7 mouse cellular contexts compared by ENCODE assay signal in genomic region chr14:99943156-99943555, GRCm38 (mm10).
DNase-seq lines count a peak whose midpoint lies in the region; ATAC-seq and TF ChIP-seq lines count a peak whose summit lies in the region.

No protein-coding gene starts in this region.

- H3K4me2 ChIP-seq in CH12.LX (ENCODE audit: insufficient read depth, low read depth, poor library complexity, severe bottlenecking): peak overlapping the region; percentile 17
- H3K4me2 ChIP-seq in embryonic facial prominence, embryonic 14.5 days (ENCODE audit: low read depth, low read length): 0 out of 2 replicates have a peak overlapping the region, but pooled peaks have one; percentile 2

- H3K36me3 ChIP-seq in CH12.LX (replicated peaks in 1 of 2; ENCODE audit: control insufficient read depth in 1 of 2, insufficient read depth in 1 of 2, low read length in 1 of 2): no peaks in the 10 kb centered on the region
- peaks cover 17% of the 10 kb centered on the region; the same call in 1 of the 2 replicates for H3K36me3 ChIP-seq in embryonic facial prominence, embryonic 14.5 days (ENCODE audit: control insufficient read depth, insufficient read depth, low read length)

- no peaks in the 10 kb centered on the region for H3K79me2 ChIP-seq in CH12.LX (replicated peaks; ENCODE audit: control insufficient read depth, extremely low read depth, insufficient read depth, poor library complexity, severe bottlenecking)

- peaks cover 18 to 28% of the 10 kb centered on the region in 2 experiments for H3K4me1 ChIP-seq in CH12.LX (ENCODE audit: control insufficient read depth in 1 of 2, insufficient read depth in 2 of 2)
- H3K4me1 ChIP-seq in embryonic facial prominence, embryonic 14.5 days (ENCODE audit: control insufficient read depth, insufficient read depth, low read length): peaks cover 19% of the 10 kb centered on the region

- no peaks in the 10 kb centered on the region for H3K27me3 ChIP-seq in CH12.LX (replicated peaks)
- no peaks in the 10 kb centered on the region for H3K27me3 ChIP-seq in embryonic facial prominence, embryonic 14.5 days (replicated peaks; ENCODE audit: control insufficient read depth, insufficient read depth, low read length)

- ATAC-seq in embryonic facial prominence, embryonic 14.5 days (ENCODE audit: low read depth): peak; percentile 95

- no peak overlapping the region for H3K4me3 ChIP-seq in CH12.LX (replicated peaks in 1 of 3; ENCODE audit: low read depth in 2 of 3, low read length in 2 of 3, poor library complexity in 1 of 3)
- H3K4me3 ChIP-seq in embryonic facial prominence, embryonic 14.5 days (ENCODE audit: low read depth, low read length): no peak overlapping the region

- TF ChIP-seq RAD21 in CH12.LX (IDR thresholded peaks at IDR 0.05; ENCODE audit: low read depth, low read length): no peak

- no peaks in the 10 kb centered on the region for H3K9me3 ChIP-seq in CH12.LX (replicated peaks; ENCODE audit: low read length)
- H3K9me3 ChIP-seq in embryonic facial prominence, embryonic 14.5 days (ENCODE audit: control insufficient read depth, low read length): no peaks in the 10 kb centered on the region

- in situ Hi-C loops in CH12.LX (cut with MboI; ENCODE audit: low pct_ligation_motif_present, low pct_unique_long_range_greater_than_20kb, low sequenced_read_pairs): loop anchor here (25.0 kb wide), 2 partner anchors 144 to 819 kb away; no protein-coding TSS in a partner anchor

- TF ChIP-seq EP300 in CH12.LX (IDR thresholded peaks at IDR 0.05; ENCODE audit: low read length): no peak

- dilution Hi-C loops in CH12.LX (cut with MboI; ENCODE audit: extremely low pct_ligation_motif_present, extremely low pct_unique_long_range_greater_than_20kb, low sequenced_read_pairs): no loop called here

- no peak for TF ChIP-seq POLR2A in CH12.LX (IDR thresholded peaks at IDR 0.05; ENCODE audit: low read depth, low read length)

- peak overlapping the region; percentile 73 for H3K27ac ChIP-seq in CH12.LX (ENCODE audit: insufficient read depth, low read depth)
- H3K27ac ChIP-seq in embryonic facial prominence, embryonic 14.5 days (replicated peaks; ENCODE audit: low read depth, low read length): peak overlapping the region; percentile 22; the same call in 1 of the 2 replicates

- 0 out of 2 replicates have a peak overlapping the region, but pooled peaks have one; percentile 12 for H3K9ac ChIP-seq in CH12.LX (ENCODE audit: insufficient read depth, low read depth)
- no peak overlapping the region for H3K9ac ChIP-seq in embryonic facial prominence, embryonic 14.5 days (ENCODE audit: low read depth, low read length)

- WGBS in embryonic facial prominence, embryonic 14.5 days: 7% methylated on average over 8 of the region's 8 CpGs

- TF ChIP-seq CTCF in CH12.LX (conservative IDR thresholded peaks at IDR 0.05 in 1 of 2, IDR thresholded peaks at IDR 0.05 in 1 of 2; ENCODE audit: low read depth in 2 of 2, low read length in 2 of 2): no peak

- DNase-seq in CH12.LX (ENCODE audit: extremely low read depth): peak; percentile 27
- peak; percentile 30 for DNase-seq in adrenal gland, postnatal 25 days
- peak; percentile 94 for DNase-seq in embryonic facial prominence, embryonic 14.5 days (ENCODE audit: low spot score)
- DNase-seq in heart, postnatal 4 days: peak; percentile 79
- DNase-seq in kidney, postnatal 4 days: peak; percentile 86 to 90
- peak; percentile 63 for DNase-seq in lung, postnatal 4 days
- peak; percentile 13 to 22 for DNase-seq in spleen, adult 18-20 months

TF ChIP-seq in CH12.LX, 34 proteins besides CTCF, POLR2A, EP300 and RAD21:
- no peak for TF ChIP-seq NELFE (IDR thresholded peaks at IDR 0.05; ENCODE audit: low read depth, low read length)
- TF ChIP-seq TCF12 (IDR thresholded peaks at IDR 0.05; ENCODE audit: low read depth, low read length): peak; percentile 59
- peak; percentile 58 for TF ChIP-seq ELF1 (IDR thresholded peaks at IDR 0.05; ENCODE audit: low read depth, low read length)
- TF ChIP-seq ZKSCAN1 (IDR thresholded peaks at IDR 0.05; ENCODE audit: borderline replicate concordance, low read depth, low read length): no peak
- TF ChIP-seq ETS1 (conservative IDR thresholded peaks at IDR 0.05; ENCODE audit: low read depth, low read length): peak; percentile 72
- peak; percentile 57; the same call in 1 of the 2 replicates for TF ChIP-seq BHLHE40 (IDR thresholded peaks at IDR 0.05; ENCODE audit: low read depth, low read length)
- TF ChIP-seq SMC3 (IDR thresholded peaks at IDR 0.05; ENCODE audit: low read depth, low read length): no peak
- no peak for TF ChIP-seq MYC (IDR thresholded peaks at IDR 0.05; ENCODE audit: low read depth, low read length)
- TF ChIP-seq MAFK (IDR thresholded peaks at IDR 0.05; ENCODE audit: insufficient replicate concordance, low read length): no peak; the same call in 1 of the 2 replicates

Comparison
In these comparisons a context has a peak if more than half of its experiments do, and no peak if none do; other contexts are left out.
1. DNase-seq: peak in every context shown above with its lines; median percentile 94 in embryonic facial prominence, embryonic 14.5 days; 88 in kidney, postnatal 4 days; 79 in heart, postnatal 4 days; 63 in lung, postnatal 4 days; 30 in adrenal gland, postnatal 25 days; 27 in CH12.LX; 18 in spleen, adult 18-20 months.